ENCODE assay signal across 8 mouse cellular contexts in the genomic region with DNA sequence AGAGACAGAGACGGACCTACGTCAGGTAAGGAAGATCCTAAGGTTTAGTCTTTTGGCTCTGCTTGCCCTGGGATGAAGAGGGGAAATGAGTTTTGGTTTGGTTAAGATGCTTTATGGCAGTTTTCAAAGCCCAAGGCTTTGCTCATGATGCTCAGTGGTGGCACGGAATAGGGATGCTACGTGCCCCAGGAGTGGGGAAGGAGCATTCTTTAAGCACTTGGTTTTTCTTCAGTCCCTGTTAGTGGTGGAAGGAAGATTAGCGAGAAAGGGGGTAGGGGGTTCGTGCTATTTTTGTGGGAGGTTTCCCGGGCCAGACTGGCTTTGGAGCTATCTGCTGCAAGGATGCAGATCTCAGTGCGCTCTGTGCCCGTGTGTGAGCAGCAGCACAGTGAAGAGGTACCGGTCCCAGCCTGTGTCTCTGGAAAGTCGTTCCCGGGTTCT. TPM values are rescaled to one million over a fixed set of nuclear protein-coding genes. Genes with fewer than 3 reads are reported as not detected.
DNase-seq lines count a peak whose midpoint lies in the region; ATAC-seq lines count a peak whose summit lies in the region.

No protein-coding gene starts in this region.

- H3K9ac ChIP-seq in forebrain, embryonic 16.5 days (replicated peaks; ENCODE audit: low read depth, low read length), result peak overlapping the region; percentile 49

- 0% methylated on average over 12 of the region's 12 CpGs for WGBS in forebrain, embryonic 16.5 days

- H3K4me2 ChIP-seq in forebrain, embryonic 16.5 days (ENCODE audit: low read length), result peak overlapping the region; percentile 91

- peak overlapping the region; percentile 19; the same call in 1 of the 2 replicates for H3K27ac ChIP-seq in forebrain, embryonic 16.5 days (ENCODE audit: low read length)

- ATAC-seq in cerebellum, adult (ENCODE audit: insufficient number of reproducible peaks, low FRiP score, low TSS enrichment), result no peak
- ATAC-seq in forebrain, embryonic 16.5 days, result 0 out of 2 replicates have a peak, but pooled peaks have one; percentile 3

- no peaks in the 10 kb centered on the region for H3K27me3 ChIP-seq in forebrain, embryonic 16.5 days (replicated peaks; ENCODE audit: control insufficient read depth, insufficient read depth, low read length)

- no peaks in the 10 kb centered on the region for H3K36me3 ChIP-seq in forebrain, embryonic 16.5 days (ENCODE audit: control insufficient read depth, insufficient read depth)

- peak; percentile 35 for DNase-seq in cerebellum, adult 11 months
- peak; percentile 50 for DNase-seq in 3134 (ENCODE audit: extremely low read depth, insufficient read length, low spot score)
- peak; percentile 17 for DNase-seq in c-Kit-positive CD71-positive TER-119-negative erythroid progenitor cells, embryonic 14.5 days (ENCODE audit: low read depth)
- peak; percentile 9 to 10 for DNase-seq in kidney, adult 8-10 months
- peak; percentile 9 for DNase-seq in lung, postnatal 36 days
- peak; percentile 60 for DNase-seq in thymus, postnatal 0 days (ENCODE audit: low spot score)

- peaks cover 23% of the 10 kb centered on the region for H3K4me1 ChIP-seq in forebrain, embryonic 16.5 days (replicated peaks; ENCODE audit: control insufficient read depth, insufficient read depth, low read length)

- H3K9me3 ChIP-seq in forebrain, embryonic 16.5 days (ENCODE audit: control insufficient read depth, low read length), result no peaks in the 10 kb centered on the region

- H3K4me3 ChIP-seq in forebrain, embryonic 16.5 days (replicated peaks; ENCODE audit: low read length), result peak overlapping the region; percentile 72

RNA-seq across cellular contexts. Expression of gene 1700056E22Rik, which starts 0.7 kb away (rescaled TPM):
- 0.35 and 0.73 TPM in 2 replicates for polyA plus RNA-seq in forebrain, embryonic 16.5 days (2015; fragmentation: Nextera tagmentation; extraction: Ambion mirVana)
- 6.2 and 8.7 TPM in 2 replicates for polyA plus RNA-seq in thymus, postnatal 0 days (2015; fragmentation: Nextera tagmentation; extraction: Ambion mirVana)

RNA-seq across cellular contexts. Expression of gene Dusp10, which starts 21.7 kb away (rescaled TPM):
- 4.2 and 4.4 TPM in 2 replicates for polyA plus RNA-seq in forebrain, embryonic 16.5 days (2015; fragmentation: Nextera tagmentation; extraction: Ambion mirVana)
- 91.6 and 101 TPM in 2 replicates for polyA plus RNA-seq in thymus, postnatal 0 days (2015; fragmentation: Nextera tagmentation; extraction: Ambion mirVana)

Comparison
In these comparisons a context has a peak if more than half of its experiments do, and no peak if none do; other contexts are left out.
1. DNase-seq: peak in every context shown above with its lines; median percentile 60 in thymus, postnatal 0 days; 50 in 3134; 35 in cerebellum, adult 11 months; 17 in c-Kit-positive CD71-positive TER-119-negative erythroid progenitor cells, embryonic 14.5 days; 10 in kidney, adult 8-10 months; 9 in lung, postnatal 36 days.
2. RNA of gene Dusp10, which starts 21.7 kb away (polyA plus RNA-seq): 91.6 to 101 TPM in thymus, postnatal 0 days; 4.2 to 4.4 TPM in forebrain, embryonic 16.5 days; every median in the first group is over 10 times any median in the second.